Mouse (Mus musculus): ENCODE measurements at regions not wholly inside any gene's neighbourhood (a gene's known extent, or its start where the extent isn't known, plus 50 kb on each side); places are given as distances from the start of the nearest gene placed in this dataset.

DNA sequence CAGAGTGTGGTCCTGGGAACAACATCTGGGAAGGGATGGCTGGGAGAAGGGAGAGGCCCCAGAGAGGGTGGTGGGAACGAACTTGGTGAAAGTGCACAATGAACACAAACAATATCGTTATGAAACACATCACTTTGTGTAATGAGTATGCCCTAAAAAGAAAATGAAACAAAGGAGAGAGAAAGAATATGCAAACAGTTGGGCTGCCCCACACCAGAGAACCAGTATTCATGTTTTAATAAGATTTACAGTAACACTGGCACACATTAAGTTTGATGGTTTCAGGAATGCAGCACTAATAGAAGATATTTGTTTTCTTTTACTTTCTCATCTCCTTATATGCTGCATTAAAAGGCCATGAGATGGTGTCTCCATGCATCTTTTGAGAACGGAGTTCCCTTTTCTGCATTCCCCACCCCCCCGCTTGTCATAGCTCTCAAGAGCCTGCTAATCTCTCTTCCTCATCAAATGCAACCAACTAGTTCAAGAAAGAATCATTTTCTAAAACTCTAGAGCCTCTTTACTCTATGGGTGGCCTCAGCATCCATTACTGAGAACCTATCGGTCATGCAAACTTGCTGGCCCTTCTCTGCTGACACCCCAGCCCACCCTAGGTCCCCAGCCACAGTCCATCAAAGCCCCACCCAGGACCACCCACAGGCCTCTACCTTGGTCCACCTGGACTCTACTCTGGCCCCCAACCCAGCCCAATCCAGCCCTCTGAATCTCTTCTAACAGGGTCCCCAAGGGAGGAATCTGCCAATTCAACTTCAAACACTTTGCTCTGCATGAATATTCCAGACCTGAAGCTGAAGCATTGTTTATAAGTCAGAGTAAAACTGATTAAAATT is 379.0 kb upstream of the Nrp1 start:
- DNase-seq (ENCODE audit: low spot score in 2 of 2) = no peak

DNA sequence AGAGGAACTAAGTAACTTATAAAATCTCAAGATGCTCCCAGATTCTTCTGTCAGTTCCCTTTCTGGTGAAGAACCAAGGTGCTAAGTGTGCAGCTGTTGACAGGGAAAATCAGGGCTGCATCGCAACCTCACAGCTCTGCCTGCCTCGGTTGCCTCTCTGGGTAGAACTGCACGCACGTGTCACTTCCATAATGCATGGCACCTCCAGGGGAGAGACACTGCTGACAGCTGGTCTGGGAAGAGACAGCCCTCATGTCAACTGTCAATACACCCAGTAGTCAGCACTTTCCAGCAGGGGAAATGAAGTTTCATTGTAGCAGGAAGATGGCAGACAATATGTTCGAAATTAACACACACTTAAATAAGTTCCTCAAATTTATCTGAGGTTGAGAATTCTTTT is 376.2 kb upstream of the Nrp1 start:
- DNase-seq (ENCODE audit: low spot score in 2 of 2) = no peak

DNA sequence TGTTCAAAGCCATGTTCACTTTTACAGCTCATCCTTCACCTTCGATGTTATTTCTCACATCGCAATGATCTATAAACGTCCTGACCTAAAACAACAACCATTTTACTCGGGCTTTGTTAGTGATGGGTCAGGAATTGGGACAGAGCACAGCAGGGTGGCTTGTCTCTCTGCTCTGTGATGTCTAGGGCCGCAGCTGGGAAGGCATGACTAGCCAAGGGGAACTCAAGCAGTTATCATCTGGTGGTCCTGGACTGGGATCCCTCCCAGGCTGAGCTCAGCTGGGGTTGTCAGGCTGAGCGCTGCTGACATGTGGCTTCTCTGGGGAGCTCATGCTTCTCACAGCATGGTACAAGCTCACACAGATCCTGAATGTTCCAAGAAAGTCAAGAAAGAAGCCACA is 372.8 kb upstream of the Nrp1 start:
- no peak for DNase-seq (ENCODE audit: low spot score in 2 of 2)

DNA sequence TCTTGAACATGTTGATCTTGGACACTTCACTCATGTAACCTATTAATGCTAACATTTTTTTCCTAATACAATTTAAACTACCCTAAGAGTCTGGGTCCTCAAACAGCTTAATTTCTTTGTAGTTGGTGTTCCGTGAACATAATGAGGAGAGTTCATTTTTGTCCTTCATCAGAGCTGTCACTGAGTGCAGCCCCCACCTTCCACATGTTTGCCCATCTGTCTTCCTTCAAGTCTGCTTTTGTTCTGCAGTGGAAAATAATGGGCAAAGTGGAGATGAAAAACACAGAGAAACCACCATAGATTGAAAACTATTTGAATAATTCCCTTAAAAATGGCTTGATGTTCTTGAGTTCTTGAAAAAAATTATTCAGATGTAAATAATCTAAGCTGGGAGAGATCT is 369.5 kb upstream of the Nrp1 start:
- DNase-seq (ENCODE audit: low spot score in 2 of 2) = no peak

DNA sequence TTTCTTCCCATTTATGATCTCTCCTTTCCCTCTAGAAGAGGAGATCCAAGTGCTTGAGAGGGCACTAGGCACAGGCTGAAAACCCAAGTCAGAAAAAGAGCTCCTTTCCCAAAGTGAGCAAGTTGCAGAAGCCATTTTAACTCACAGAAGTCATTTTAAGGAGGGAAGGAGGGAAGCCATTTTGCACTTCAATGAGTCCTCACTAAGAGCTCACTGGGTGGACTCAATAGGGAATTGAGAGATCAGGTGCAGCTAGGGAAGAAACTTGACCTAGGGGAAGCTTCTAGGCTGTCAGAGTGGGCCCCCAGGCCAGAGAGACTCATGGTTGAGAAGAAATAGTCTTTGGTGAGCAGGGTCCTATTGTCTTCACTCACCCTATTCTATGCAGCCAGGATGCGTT is 363.5 kb upstream of the Nrp1 start:
- no peak for DNase-seq (ENCODE audit: low spot score in 2 of 2)

DNA sequence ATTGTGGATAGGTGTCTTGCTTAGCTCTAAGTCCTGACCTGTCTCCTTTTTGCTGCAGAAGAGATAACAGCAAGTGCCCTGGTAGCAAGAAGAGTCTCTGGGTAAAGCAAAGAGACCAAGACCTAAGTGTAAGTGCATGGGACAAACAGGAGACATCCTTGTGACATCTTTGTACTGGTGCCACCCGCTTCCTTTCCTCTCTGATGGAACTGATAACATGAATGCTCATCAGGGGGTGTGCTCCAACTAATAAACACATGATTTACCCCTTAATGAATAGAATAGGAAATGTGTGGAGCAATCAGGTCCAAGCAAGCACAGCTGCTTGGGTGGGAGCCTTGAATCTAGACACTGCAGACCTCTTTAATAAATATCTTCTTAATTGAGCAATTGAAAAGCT is 362.9 kb upstream of the Nrp1 start:
- no peak for DNase-seq (ENCODE audit: low spot score in 2 of 2)

DNA sequence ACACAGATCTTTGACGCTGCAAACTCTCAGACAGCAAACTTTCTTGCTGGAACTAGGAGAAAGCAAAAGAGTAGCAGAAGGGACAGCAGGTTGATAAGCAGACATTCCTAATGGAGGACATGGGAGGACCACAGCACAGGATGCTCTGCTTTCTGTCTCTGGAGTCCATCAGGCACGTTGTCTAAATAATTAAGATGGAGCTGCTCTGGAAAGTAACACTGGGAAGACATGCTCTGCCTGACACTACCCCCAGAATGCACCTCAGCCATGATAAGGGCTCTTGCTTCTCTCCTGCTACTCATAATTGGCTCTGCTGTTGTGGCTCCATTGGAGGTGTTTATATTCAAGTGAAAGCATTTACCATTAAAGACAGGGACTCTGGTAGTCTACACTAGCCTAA is 356.0 kb upstream of the Nrp1 start:
- no peak for DNase-seq (ENCODE audit: low spot score in 2 of 2)

DNA sequence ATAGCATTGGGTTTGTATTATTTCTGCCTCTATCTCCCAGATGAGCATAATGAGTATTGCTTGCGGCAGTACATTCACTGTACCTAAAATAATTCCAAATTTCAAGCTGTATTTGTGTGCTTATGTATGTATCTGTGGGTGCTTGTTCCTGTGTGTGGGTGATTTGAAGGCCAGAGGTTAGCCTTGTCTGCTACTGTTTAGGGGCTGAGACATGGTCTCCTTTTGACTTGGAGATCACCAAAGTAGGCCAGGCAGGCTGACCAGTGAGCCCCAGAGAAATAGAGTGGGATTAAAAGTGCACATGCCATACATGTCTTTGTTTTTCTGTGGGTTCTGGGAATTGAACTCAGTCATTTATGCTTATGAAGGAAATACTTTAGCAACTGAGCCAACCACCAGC is 355.6 kb upstream of the Nrp1 start:
- DNase-seq (ENCODE audit: low spot score in 2 of 2) = no peak

DNA sequence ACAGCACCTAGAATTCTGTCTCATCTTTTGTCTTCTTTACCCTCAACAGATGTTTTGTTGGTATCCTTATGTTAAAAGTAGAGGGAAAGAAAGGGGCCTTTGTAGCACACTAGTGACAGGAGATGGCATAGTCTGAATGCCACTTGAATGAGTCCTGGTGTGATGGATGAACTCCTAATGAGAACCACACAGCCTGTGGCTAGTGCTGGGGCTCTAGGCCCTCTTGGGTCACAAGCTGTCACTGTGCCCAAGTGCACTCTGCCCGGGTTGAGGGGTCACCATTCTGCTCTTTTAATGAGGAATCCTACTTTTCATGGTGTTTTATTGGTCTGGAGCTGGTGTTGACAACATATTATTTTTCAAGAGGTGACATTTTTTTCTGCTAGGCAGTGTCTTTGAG is 355.0 kb upstream of the Nrp1 start:
- no peak for DNase-seq (ENCODE audit: low spot score in 2 of 2)

DNA sequence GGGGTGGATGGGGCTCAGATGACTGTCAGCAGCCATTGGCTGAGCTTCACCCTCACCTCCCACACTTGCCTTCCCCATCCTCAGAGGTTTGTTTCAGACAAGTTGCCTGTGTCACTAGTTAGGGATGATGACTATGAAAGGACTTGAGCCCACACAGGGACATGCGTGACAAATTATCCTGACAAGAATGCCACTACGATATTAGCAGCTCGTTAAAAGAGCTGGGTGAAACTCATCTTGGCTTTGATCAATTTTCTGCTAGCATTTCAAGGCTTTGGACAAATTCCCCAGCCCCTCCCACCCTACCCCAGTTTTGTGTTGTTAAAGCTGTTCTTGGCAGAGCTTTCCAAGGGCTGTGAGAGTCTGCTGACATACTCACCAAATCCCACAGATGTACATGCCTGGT is 354.5 kb upstream of the Nrp1 start:
- DNase-seq (ENCODE audit: low spot score in 2 of 2) = peak in 1 of 2 experiments; percentile 13

DNA sequence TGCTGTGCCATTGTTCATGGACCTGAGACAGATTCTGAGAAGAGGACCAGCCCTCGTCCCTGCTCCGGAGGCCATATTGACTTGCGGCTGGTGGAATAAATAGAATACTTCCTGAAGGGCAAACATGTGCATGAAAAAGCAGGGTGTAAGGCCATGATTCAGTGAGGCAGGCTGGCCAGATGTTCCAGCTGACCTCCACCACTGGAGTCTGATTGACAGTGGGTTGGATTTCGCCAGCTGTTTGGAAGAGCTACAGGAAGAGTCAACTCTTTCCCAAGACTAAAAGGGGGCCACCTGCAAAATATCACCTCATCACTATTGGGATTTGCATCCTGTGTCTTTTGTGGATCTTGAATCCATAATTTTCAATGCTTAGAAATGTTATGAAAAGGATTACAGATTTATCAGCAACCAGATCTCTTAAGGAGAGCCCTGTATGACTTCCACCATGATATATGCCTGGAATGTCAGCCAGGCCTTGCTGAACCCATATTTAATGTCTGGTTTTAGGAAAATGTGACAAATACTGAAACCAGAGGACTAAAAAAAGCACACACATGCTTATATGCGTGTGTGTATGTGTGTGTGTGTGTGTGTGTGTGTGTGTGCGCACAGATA is 348.9 kb upstream of the Nrp1 start:
- no peak for DNase-seq (ENCODE audit: low spot score in 2 of 2)

DNA sequence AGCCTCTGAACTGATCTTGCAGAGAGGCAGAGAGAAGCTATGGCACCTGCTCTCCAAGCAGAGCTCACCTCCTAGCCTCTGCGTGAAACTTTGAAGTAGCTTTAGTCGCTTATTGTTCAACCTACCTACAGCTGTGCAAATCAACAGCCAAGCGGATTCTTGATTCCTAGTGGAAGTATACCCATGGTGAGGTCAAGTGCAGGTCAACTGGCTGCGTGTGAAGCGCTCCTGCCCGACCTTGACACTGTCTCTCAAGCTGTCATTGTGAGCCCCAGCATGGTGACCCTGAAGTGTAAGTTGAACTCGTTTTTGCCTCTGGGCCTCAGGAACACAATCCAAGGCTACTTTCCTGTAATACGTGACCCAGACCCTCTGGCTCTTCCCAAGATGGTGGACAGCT is 341.2 kb upstream of the Nrp1 start:
- no peak for DNase-seq (ENCODE audit: low spot score in 2 of 2)

DNA sequence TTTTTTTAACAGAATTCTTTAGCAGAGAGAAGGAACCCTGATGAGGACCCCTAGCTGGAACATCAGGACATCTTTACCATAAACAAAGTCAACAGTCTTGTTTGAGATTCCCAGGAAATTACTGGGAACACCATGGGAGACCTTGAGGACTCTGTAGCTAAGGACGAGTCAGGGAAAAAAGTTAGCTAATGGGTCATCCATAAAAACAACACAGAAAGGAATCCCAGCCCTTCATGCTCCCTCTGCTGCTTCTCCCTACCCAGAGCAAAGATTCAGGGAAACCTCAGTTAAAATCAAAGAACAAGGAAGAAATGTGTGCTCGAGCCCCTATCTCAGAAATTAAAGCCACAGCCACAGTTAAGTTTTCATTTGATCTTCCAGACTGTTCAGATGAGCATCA is 334.7 kb upstream of the Nrp1 start:
- DNase-seq (ENCODE audit: low spot score in 2 of 2) = no peak

DNA sequence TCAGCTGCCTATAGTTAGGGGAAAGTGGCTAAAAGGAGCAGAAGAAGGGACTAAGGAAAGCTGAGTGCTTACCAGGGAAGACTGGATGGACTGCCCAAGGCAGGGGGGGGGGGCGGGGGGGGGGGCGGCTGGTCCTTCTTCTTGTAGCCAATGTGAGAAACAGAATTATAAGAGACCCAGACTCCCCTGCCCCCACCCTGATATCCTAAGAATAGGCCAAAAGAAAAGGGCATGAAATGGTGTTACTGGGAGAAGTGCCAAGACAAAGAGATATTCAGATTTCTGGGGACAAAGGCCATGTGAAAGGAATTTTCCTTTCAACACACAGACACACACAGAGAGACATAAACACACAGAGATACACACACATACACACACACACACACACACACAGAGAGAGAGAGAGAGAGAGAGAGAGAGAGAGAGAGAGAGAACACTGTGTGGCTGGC is 333.6 kb upstream of the Nrp1 start:
- DNase-seq (ENCODE audit: low spot score in 2 of 2) = no peak

DNA sequence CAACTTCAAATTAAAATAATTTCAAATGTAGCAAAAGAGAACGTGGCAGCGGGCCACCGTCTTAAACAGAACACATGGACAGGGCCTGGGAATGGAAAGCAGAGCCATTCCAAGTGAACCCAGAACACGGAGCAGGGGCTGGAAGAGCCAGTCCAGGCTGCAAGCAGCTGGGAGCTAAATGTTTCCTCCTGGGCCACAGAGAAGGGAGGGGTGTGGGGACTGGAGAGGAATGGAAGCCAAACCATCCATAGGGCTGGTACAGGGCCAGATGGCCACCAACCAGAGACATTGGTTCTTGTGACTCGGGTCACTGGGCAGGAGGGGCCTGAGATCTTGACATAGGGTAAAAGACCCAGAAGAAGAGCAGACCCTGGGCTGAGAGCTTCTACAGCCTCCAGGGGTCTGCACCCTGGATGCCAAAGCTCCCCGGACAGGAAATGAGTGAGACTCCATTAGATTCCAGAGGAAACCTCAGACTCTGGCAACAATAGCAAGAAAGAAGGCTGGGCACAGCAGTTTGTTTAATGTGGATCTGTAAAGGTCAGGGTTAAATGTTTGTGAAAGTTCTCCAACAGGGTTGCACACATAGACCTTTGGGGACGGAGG is 333.1 kb upstream of the Nrp1 start:
- DNase-seq (ENCODE audit: low spot score in 2 of 2) = peak in 1 of 2 experiments; percentile 23

DNA sequence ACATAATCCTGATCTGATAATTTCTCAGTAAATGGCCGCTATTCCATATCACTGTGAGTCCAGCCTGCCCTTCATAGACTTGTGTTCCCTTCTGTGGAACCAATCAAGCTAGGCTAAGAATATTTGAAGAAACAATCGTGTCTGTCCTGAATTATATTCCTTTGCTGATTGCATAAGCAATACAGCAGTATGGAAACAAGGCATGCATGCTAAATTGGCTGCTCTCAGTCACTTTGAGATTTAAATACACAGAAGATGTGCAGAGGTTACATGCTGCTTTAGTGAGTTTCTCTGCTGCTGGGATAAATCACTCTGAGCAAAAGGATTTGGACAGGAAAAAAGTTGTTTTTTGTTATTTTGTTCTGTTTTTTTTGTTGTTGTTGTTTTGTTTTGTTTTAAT is 331.4 kb upstream of the Nrp1 start:
- DNase-seq (ENCODE audit: low spot score in 2 of 2) = no peak

DNA sequence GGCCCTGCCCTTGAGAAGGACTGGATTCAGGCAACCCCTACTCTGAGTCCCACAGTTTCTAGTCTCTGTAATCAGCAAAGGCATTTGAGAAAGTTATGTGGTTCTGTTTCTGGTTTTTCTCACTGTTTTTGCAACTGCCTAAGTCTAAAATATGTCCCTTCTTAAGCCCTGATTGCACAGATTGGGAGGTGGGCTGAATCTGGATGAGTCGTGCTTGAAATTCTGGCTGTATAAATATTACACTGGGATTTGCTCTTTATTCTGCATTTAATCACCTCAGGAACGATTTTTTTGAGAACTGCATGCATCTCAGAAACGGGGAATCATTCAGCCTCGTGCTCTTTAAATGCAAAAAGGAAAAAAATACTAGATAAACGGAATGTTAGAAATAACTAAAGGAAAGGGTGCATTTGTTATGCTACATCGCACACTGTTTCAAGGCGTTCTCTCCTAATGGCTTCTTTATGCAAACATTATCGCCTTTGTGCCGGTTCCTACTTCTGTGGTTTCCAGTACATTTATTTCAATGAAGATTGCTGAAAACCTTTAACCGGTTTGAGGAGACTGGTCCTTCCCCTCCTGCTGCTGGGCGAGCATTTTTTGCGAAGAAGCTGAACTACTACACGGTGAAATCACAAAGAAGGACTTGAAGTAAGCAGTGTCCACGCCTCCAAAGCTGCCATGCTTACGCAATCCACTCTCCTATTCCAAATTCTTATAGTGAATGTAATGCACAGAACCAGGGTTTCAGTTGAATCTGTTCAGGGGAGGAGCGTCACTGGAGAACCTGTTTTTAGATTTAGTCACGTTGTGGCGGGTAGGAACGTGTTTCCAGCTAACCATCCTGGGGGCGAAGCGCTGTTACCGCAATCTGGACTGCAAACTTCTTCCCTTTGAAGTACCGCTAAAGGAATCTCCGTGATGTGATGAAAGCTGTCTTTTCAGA is 327.8 kb upstream of the Nrp1 start:
- DNase-seq (ENCODE audit: low spot score in 2 of 2) = peak; percentile 70 to 86

DNA sequence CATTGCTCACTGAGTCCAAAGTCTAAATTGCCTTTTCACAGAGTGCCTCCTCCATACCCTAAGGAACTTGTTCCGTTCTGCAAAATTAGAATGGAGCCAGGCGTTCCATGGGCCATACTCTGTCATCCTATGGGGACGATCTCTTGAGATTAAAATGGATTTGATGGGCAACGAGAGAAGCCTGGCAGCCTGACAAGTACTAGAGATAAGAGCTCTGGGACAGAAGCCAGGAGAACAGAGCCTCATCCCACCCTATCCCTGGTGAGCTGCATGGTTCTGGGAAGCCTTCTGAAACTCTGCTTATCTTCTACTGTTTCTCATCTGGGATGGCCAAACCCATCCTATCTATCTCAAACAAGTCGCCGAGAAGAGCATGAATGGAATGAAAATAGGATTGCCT is 324.3 kb upstream of the Nrp1 start:
- no peak for DNase-seq (ENCODE audit: low spot score in 2 of 2)

DNA sequence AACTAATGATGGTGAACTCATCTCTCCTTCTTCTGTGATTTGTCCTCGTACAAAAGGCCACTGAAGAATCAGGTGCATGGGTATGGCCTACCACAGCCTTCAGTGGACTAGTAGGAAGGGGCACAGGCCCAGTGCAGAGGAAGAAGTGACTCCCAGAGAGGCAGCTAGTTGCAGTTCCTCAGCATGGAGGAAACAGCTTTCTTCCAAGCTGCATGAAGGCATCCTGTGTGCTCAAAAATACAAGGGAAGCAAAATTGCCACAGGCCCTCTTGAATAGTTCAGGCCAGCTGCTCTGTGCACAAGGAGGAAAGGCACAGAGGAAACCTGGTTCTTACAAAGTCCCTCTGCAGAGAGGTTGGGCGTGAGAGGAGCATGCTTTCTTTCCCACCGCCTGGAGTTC is 322.7 kb upstream of the Nrp1 start:
- no peak for DNase-seq (ENCODE audit: low spot score in 2 of 2)

DNA sequence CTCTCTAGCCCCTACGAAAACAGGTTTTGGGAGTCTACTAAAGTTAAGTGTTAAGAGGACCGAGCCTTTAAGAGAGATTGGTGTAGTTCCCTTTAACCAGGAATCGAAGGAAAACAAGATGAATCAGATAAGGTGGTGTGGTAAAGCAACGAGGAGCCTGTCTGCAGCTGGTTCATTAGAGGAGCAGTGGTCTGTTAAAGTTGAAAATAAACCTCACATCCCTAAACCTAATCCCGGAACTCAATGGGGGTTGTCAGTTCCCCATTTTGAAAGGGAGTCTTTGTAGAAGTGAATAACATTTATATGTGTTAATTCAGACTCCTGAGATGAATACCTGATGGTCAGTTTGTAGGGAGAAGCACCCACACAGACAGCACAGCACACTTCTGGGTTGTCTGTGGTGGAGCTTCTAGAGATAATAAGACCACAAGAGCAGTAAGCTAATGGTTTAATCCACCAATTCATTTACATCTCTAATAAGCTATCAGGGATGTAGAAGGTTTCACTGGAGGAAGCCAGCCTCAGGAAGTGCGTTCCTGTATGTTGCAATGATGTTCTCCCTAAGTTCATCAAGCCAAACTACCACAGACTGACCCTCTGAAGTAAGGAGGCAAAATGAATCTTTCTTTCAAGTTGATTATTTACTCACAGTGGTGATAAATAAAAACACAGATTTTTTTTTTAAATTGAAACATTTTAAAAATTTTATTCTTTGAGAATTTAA is 318.9 kb upstream of the Nrp1 start:
- DNase-seq (ENCODE audit: low spot score in 2 of 2) = no peak

DNA sequence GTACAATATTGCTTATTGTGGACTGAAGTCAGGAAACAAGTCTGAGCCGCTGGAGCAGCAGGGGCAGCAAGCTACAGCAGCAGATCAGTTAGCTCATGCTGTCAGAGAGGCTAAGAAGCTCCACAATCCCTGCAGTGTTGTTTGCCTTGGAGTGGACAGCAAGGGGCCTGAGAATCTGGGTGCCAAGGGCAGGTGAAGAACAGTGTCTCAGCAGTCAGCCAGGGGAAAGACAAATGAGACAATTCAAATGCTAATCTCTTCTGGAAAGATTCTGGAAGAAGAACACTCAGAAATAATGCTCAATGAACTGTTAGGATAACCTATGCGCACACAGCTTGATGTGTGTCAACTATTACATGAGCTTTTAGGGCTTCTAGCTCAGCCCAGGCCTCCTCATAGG is 315.5 kb upstream of the Nrp1 start:
- DNase-seq (ENCODE audit: low spot score in 2 of 2) = no peak
